Mouse (Mus musculus) thymus, adult 2 months (tissue): ENCODE measurements around the gene Frmd6. TPM values are rescaled to one million over a fixed set of nuclear protein-coding genes. Genes with fewer than 3 reads are reported as not detected.

ENCODE experiments used
- DNase-seq: peaks from one replicate; pipeline ENCODE4 v3.0.0; 2021
- H3K27ac ChIP-seq: fragments of 200-500 bp; 2 replicates; pipeline ENCODE4 v1.5.1; 2012; ENCODE audit warnings: low read length, control low read depth; ENCODE audit not compliant: control insufficient read depth, insufficient read depth
- H3K27me3 ChIP-seq: fragments of 200-500 bp; 2 replicates; pipeline ENCODE4 v1.6.1; 2012; ENCODE audit warnings: mild to moderate bottlenecking, low read length, moderate library complexity, mixed read lengths; ENCODE audit not compliant: control insufficient read depth, insufficient read depth
- H3K36me3 ChIP-seq: fragments of 200-500 bp; 2 replicates; pipeline ENCODE4 v1.6.1; 2012; ENCODE audit warnings: mild to moderate bottlenecking, low read length, moderate library complexity; ENCODE audit not compliant: control insufficient read depth, insufficient read depth
- H3K4me1 ChIP-seq: fragments of 200-500 bp; replicated peaks from 2 replicates; pipeline ENCODE4 v1.6.1; 2012; ENCODE audit warnings: low read length; ENCODE audit not compliant: control insufficient read depth, insufficient read depth
- H3K4me3 ChIP-seq: fragments of 200-500 bp; 2 replicates; pipeline ENCODE4 v1.5.1; 2012; ENCODE audit warnings: mild to moderate bottlenecking, low read length, control low read depth, moderate library complexity; ENCODE audit not compliant: control insufficient read depth, insufficient read depth
- CTCF ChIP-seq: fragments of 200-500 bp; IDR thresholded peaks from 2 replicates; pipeline ENCODE4 v1.5.1; 2012; ENCODE audit warnings: mild to moderate bottlenecking, control low read depth, low read length, moderate library complexity, borderline replicate concordance; ENCODE audit not compliant: control insufficient read depth, poor library complexity, insufficient read depth; ENCODE audit errors: extremely low read depth
- POLR2A ChIP-seq: fragments of 200-500 bp; IDR thresholded peaks from 2 replicates; pipeline ENCODE4 v1.6.1; 2012; ENCODE audit warnings: mild to moderate bottlenecking, low read length, control low read depth, moderate library complexity; ENCODE audit not compliant: control insufficient read depth, poor library complexity, insufficient read depth; ENCODE audit errors: extremely low read depth
- WGBS: fragments of 180-500 bp; shearing (Covaris S2); methylation state at CpG from one replicate; pipeline ENCODE4 v1.1.7; 2018; 5-methylcytosine and 5-hydroxymethylcytosine counted together
- polyA plus RNA-seq: library from polyadenylated mRNA; depleted of rRNA; stranded (reverse); fragments of >200 nt; gene quantifications from 2 replicates; pipeline ENCODE4 v1.2.3, GENCODE M21; 2012

Gene Frmd6
- polyA plus RNA-seq, 1 experiment, result 21.2 TPM

DNA sequence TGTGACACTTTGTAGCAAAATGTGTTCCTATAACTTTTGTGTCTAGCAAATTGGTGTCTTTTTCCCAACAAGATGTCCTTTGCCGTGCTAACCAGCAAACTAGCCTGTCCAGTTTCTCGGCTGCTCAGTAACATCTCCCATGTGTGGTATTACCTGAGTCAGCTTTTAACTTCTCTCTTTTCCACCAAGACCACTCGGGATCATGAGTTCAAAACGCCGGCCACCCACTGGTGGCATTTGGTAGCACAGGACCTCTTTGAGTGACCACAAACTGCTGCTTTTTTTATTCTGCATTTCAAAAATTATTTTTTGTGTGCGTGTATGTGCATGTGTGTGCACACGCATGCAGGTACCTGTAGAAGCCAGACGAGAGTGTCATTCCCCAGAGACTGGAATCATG lies 73.1 kb downstream of the Frmd6 start:
- Histone ChIP-seq H3K36me3 (peaks cover 24% of the 10 kb centered on the region), H3K4me1 (no peaks in the 10 kb centered on the region), H3K27ac (no peak overlapping the region), H3K27me3 (no peaks in the 10 kb centered on the region), H3K4me3 (no peak overlapping the region)
- DNase-seq, result no peak
- TF ChIP-seq CTCF (no peak), POLR2A (no peak)
- WGBS, result 86% methylated on average over 8 of the region's 8 CpGs

DNA sequence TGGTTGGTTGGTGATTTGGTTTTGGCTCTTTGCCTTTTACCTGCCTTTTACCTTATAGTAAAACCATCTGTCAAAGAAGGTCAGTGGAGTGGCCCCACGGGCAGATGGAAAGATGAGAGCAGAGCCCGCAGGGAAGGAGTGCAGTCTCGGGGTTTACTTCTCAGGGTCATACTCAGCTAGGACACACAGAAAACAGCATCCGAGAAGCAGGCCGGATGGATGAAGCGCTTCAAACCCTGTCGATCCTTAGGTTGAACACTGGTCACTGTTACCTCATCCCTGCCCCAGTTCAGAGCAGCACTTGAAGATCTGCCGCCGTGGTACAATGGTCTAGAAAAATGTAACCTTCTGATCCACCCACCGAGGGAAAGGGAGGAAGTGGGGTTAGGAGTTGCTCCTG lies 79.2 kb downstream of the Frmd6 start:
- H3K27me3 ChIP-seq, result no peaks in the 10 kb centered on the region
- TF ChIP-seq POLR2A (no peak), CTCF (no peak)
- no peak overlapping the region for H3K4me3 ChIP-seq
- 96% methylated on average over 10 of the region's 10 CpGs for WGBS
- no peak for DNase-seq
- no peak overlapping the region for H3K27ac ChIP-seq
- H3K4me1 ChIP-seq, result no peaks in the 10 kb centered on the region
- peaks cover 8% of the 10 kb centered on the region for H3K36me3 ChIP-seq

DNA sequence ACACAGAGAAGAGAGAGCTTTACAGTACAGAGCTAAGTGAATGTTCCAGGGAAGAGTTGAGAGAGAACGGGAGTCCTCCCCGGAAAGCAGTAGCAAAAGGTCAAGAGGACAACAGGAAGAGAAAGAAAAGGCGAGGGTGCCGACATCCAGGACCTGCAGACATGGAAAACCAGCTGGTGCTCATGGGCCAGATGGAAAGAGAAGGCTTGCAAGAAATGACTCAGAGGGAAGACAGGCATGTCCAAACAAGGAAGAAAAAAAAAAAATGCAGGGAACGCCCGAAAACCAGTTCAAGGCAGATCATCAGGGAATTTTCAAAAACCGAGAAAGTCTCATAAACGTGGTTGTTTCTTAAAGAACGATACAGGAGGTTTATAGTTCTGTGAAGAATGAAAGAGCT lies 81.6 kb downstream of the Frmd6 start:
- Histone ChIP-seq H3K4me1 (peaks cover 6% of the 10 kb centered on the region), H3K27me3 (no peaks in the 10 kb centered on the region), H3K36me3 (no peaks in the 10 kb centered on the region), H3K4me3 (no peak overlapping the region), H3K27ac (no peak overlapping the region)
- 92% methylated on average over 9 of the region's 9 CpGs for WGBS
- no peak for DNase-seq
- no peak for TF ChIP-seq POLR2A

DNA sequence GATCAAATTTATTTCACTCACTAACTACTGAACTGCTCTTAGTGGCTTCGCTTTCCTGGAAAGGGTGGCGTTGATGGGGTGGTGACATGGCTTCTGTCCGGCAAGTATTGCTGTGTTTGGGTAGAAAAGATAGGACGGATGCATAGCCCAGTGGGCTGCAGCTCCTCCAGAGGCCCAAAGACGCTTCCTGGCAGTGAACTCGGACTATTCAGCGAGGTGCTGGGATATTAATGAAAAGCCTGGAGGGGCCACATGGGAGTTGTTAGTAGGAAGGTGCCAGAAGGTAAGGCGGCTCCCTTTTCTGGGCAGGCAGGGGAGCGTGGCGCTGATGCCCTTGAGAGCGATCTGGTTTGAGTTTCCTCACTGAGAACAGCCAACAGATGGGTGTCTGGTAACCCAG lies 82.3 kb downstream of the Frmd6 start:
- Histone ChIP-seq H3K4me3 (no peak overlapping the region), H3K27me3 (no peaks in the 10 kb centered on the region), H3K4me1 (peaks cover 10% of the 10 kb centered on the region), H3K36me3 (no peaks in the 10 kb centered on the region), H3K27ac (no peak overlapping the region)
- TF ChIP-seq POLR2A (no peak), CTCF (no peak)
- WGBS, result 95% methylated on average over 11 of the region's 11 CpGs
- no peak for DNase-seq

DNA sequence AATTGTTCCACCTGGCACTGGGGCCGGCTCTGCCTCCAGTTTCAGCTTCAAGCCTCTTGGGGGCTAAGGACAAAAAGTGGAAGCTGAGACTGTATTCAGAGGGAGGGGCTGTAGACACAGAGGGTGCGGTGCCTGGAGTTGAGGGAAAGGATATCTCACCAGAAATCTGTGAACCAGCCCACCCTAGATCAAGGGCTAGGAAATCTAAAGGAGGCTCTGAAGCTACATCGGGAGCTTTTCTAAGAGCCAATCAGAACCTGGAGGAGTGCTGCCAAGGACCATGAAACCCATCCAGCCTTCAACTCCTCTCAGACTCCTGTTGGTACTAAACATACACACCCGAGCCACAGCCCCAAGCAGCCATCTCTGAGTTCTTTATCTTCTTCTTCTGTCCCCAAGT lies 82.8 kb downstream of the Frmd6 start:
- Histone ChIP-seq H3K4me1 (peaks cover 10% of the 10 kb centered on the region), H3K27me3 (no peaks in the 10 kb centered on the region), H3K36me3 (no peaks in the 10 kb centered on the region), H3K4me3 (no peak overlapping the region), H3K27ac (no peak overlapping the region)
- DNase-seq, result no peak
- TF ChIP-seq POLR2A (no peak), CTCF (no peak)
- WGBS, result 60% methylated on average over 4 of the region's 4 CpGs

DNA sequence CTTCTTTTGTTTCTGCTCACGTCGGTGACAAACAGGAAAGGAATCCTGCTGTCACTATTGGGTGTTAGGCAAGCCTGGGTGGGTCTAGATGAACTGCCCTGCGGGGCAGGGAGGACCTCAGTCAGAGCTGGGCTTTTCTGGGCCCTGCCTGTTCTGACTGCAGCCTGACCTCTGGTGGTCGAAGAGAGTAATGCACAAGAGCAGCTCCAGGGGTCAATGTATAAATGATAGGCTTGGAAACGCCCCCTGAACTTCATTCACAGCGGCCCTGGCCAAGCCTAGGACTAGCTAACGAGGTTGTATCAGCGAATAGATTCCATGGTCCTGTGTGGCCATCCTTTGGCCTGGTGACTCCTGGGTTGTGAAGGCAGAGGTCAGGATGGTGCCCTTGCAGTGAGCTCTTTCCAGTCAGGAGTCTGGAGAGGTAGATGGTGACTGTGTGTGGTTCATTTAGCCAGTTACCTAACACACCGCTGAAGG lies 85.0 kb downstream of the Frmd6 start:
- H3K36me3 ChIP-seq, result no peaks in the 10 kb centered on the region
- TF ChIP-seq CTCF (peak; percentile 73; the same call in 1 of the 2 replicates), POLR2A (no peak)
- WGBS, result 11% methylated on average over 9 of the region's 9 CpGs
- H3K27ac ChIP-seq, result no peak overlapping the region
- no peaks in the 10 kb centered on the region for H3K27me3 ChIP-seq
- H3K4me1 ChIP-seq, result peaks cover 10% of the 10 kb centered on the region
- no peak overlapping the region for H3K4me3 ChIP-seq
- DNase-seq, result peak; percentile 84

DNA sequence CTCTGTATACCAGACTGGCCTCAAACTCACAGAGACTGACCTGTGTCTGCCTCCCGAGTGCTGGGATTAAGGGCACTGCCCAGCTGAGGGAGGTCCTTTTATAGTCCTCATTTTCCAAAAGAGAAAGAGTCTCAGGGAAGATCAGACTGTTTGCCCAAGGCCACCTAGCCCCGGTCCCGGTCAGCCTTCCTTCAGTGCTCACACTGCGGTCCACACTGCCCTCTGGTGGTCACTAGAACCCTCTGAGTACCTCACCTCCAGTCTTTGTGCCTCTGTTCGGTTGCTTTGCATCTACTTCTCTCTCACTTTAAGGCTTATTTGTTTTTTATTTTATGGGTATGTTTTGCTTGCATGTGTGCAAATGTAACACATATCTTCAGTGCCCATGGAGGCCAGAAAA lies 85.7 kb downstream of the Frmd6 start:
- H3K4me3 ChIP-seq, result no peak overlapping the region
- peak; percentile 81 for DNase-seq
- H3K27ac ChIP-seq, result no peak overlapping the region
- H3K27me3 ChIP-seq, result no peaks in the 10 kb centered on the region
- 4% methylated on average over 5 of the region's 5 CpGs for WGBS
- no peaks in the 10 kb centered on the region for H3K36me3 ChIP-seq
- peaks cover 10% of the 10 kb centered on the region for H3K4me1 ChIP-seq
- TF ChIP-seq CTCF (peak; percentile 79; the same call in 1 of the 2 replicates), POLR2A (no peak)
